Mouse (Mus musculus) embryo, embryonic 11.5 days (tissue): ENCODE measurements at regions not wholly inside any gene's neighbourhood (a gene's known extent, or its start where the extent isn't known, plus 50 kb on each side); places are given as distances from the start of the nearest gene placed in this dataset.

ENCODE experiments used
- DNase-seq: peaks from one replicate; pipeline ENCODE4 v3.0.0-alpha.2; 2012; ENCODE audit warnings: low read depth, low spot score

DNA sequence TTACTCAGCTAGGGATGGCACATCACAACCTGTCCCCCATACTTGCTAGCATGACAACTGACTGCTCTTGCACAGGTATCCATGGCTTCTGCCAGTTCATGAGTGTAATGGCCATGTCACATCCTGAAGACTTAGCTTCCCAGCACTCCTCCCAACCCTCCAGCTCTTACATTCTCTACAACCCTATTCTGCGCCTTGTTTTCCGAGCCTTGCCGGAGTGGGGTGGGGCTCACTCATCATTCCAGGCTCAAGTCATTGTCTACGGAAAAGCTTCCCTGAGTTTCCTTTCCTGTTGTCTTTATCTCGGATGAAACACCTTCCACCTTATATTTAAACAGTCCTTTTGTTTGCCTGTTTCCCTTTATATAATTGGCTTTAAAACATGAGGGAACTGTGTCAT is 69.6 kb downstream of the Prdm13 start:
- DNase-seq, result no peak

DNA sequence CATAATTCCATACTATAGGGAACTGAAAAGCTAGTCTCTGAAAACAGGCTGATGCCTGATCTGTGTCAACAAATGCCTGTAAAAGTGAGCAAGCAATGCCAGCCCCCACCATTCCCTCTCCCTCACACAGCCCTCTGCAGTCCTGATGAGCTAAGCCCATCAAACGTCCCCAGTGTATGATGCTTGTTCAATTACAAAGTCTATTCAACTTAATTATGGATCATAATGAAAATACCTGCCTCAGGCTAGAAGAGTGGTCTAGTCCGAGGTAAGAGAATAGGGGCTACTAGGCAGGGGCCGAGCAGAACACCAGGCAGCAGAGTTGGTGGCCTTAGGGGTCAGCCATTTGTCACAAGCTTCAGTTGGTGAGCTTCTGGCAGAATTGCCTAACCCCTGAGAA is 71.3 kb downstream of the Prdm13 start:
- DNase-seq, result no peak

DNA sequence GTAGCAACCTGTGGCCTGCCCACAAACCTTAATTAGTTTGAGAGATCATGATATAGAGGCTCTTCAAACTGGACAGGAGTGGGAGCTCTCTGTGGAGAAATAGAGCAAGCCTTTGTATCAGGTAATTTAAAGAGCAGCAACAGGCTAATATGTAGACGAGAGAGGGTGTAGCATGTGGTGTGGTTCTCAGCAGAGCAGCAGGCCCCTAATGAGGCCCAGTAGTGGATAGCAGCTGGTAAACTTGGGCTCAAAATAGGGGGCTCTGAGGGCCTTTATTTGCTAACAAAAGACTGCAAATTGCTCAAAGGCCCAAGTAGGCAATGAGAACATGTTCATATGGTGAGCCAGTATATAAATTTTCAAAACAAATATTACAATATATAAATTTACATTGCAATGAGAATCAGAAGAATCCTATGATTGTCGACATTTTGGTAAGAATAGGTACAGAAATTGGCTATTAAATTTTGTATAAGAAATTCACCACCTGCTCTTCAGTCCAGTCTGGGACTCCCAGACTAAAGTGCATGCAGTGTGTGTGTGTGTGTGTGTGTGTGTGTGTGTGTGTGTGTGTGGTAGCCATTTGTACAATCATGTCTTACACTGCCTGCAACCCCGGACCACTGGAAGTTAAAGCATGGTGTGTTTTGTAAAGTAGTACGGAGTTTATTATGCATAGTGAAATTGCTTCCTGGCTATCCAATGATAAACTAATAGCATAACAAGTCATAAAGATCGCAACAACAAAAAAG is 74.1 kb downstream of the Prdm13 start:
- DNase-seq, result no peak

DNA sequence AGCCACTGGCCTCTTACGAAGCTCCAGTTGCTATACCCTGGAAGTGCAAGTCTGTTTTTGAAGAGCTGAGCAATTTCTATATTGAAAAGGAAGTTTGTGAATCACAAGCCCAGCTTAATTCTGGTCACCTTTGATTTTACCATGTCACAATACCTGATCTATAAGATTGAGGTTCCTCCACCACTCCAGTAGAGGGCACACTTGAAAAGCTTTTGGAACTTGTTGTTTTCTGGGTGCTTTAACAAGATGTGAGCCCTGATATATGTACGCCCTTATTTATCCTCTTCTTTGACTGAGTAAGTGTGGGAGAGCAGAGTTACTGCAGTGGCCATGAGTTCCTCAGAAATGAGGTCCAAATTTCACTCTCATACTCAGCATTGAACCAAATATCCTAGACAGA is 87.7 kb downstream of the Prdm13 start:
- no peak for DNase-seq

- DNase-seq, result no peak
Measured at GRCm38 (mm10) chr4:21547771-21548170, 138.0 kb downstream of the Prdm13 start.

GRCm38 (mm10) chr4:21539583-21539982 is 146.2 kb downstream of the Prdm13 start:
- no peak for DNase-seq

GRCm38 (mm10) chr4:21535973-21536372 is 149.8 kb downstream of the Prdm13 start:
- peak; percentile 4 for DNase-seq

- no peak for DNase-seq
Measured at GRCm38 (mm10) chr4:21532186-21532585, 153.6 kb downstream of the Prdm13 start.
